Mouse (Mus musculus) testis, postnatal 10 days (tissue): ENCODE results near the gene Suz12.
"Not testable (repeated sequence)": the region's sequence is repeated elsewhere in the genome, so short reads cannot be mapped to it uniquely, and the experiment has no call there.

Source experiments
- DNase-seq: peaks from one replicate; pipeline ENCODE4 v3.0.0; 2021; ENCODE audit warnings: low spot score

Gene Suz12

DNA sequence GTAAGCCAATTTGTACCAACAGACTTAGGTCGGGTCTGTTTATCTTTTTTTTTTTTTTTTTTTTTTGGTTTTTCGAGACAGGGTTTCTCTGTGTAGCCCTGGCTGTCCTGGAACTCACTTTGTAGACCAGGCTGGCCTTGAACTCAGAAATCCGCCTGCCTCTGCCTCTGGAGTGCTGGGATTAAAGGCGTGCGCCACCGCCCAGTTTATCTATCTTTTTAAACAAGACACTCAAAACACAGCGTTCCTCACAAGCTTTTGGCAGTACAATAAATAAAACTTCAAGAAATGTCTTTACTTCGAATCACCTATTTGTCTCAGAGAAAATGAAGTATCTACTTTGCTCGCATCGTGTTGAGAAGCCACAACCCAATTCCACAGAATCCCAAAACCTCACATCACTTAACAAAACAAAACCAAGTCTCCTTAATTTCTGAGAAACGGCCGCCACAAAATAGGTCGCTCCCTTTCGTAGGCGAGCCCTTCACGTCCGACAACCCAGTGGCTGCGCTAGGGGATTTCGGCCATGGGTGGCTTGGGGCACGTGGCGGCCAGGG, 793 bp upstream of the Suz12 start:
- DNase-seq, result no peak

- peak; percentile 68 for DNase-seq
These were observed 707 bp downstream of the Suz12 start for GRCm38 (mm10) chr11:79993356-79994270.

DNA sequence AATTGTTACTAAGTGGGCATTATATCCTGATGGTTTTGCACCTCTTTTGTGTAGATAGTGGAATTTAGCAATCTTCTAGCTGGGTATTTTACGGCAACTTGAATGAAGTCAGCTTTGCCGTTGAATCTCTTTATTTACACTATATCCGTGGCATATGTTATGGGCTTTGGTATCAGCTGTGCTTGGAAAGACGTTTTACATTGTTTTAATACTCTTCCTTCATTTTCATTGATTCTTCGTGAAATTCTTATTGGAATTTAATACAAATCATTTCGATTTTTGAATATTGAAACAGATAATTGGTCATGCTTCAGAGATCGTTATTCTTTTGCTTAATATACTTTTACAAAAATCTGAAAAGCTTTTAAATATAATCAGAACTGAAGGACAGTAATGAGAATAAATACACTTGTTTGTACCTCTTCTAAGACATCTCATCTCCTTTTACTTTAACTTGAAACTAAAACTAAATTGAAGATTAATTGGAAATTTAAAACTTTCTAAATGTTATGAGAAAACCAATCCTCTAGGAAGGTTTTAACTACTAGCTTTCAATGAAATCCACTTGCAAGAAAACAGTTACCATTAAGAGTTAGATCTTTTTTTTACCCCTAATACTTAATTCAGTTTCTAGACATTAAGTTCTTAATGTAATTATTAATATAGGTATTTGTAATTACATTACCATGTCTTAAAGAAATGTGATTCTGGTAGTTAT, 1.5 kb downstream of the Suz12 start:
- DNase-seq, result no peak

GRCm38 (mm10) chr11:80016533-80016932, 23.6 kb downstream of the Suz12 start:
- DNase-seq, result not testable (repeated sequence)

DNA sequence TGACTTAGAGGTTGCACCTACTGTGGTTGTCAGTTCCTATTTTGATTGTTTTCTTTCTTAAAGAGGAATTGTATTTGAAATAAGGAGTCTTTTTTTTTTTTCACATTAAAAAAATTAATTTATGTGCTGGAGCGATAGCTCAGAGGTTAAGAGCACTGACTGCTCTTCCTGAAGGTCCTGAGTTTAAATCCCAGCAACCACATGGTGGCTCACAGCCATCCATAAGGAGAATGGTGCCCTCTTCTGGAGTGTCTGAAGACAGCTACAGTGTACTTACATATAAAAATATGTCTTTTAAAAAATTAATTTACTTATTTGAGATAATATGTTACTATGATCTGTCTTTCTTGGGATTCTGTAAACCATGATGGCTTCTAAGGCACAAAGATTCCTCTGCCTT, 26.9 kb downstream of the Suz12 start:
- no peak for DNase-seq

DNA sequence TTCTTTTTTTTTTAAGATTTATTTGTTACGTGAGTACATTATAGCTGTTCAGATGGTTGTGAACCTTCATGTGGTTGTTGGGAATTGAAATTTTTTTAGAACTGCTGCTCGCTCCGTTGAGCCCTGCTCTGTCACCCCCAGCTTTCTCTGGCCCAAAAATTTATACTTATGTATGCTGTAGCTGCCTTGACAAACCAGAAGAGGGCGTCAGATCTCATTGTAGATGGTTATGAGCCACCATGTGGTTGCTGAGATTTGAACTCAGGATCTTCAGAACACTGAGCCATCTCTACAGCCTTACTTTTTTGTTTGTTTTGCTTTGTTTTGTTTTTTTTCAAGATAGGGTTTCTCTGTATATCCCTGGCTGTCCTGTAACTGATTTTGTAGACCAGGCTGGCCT, 28.4 kb downstream of the Suz12 start:
- no peak for DNase-seq

- DNase-seq, result no peak
These were observed 44.6 kb downstream of the Suz12 start for GRCm38 (mm10) chr11:80037495-80037894.

GRCm38 (mm10) chr11:80042615-80043418, 49.9 kb downstream of the Suz12 start:
- DNase-seq, result peak; percentile 54

GRCm38 (mm10) chr11:80043419-80043817, 50.5 kb downstream of the Suz12 start:
- DNase-seq, result no peak

DNA sequence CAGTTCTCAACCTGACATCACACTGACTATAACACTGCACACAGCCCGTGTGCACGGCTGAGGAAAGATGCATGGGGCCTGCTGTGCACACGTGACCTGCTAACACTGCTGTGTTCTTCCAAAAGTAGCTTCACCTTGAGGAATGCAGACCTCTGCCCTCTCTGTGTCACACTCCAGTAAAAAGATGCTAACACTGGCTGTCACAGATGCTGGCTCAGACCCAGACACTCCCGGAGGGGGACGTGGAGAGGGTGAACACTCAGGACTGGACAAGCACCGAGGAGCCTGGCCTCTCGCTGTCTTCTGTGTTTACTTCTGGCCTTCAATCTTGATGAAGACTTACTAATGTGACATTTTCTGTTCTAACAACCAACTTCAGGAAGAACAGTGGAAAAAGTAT, 54.0 kb downstream of the Suz12 start:
- DNase-seq, result no peak

DNA sequence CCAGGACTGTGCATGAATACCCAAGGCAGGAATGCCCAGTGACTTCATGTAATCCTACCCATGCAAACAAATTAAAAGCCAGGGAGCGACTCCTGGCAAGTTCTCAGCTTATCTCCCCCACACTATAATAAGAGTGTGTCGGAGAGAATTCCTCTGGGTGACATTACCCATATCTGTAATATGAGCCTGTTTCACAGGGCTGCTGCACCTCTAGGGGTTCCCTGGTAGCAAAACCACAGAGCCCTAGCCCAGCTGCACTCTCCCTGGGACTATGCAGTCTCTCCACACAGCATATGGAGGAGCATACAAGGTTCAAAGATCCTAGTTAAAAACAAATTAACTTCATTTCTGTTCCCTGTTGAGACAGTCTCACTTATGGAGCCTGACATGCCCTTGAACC, 57.2 kb downstream of the Suz12 start:
- DNase-seq, result no peak

DNA sequence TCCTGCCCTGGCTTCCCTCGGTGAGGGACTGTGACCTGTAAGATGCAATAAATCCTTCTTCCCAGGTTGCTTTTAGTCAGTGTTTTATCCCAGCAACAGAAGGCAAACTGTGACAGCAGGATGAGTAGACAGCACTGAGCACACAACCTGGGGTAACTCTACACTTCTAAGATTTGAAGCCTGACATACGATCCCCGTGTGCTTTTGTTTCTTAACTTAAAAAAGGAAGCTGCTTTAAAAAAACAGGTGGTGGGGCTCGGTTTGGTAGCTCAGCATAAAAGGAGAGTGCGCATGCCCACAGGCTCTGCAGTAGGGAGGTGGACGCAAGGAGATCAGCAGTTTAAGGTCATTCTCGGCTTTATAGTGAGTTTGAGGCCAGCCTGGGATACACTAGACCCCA, 59.5 kb downstream of the Suz12 start:
- no peak for DNase-seq

- DNase-seq, result no peak
These were observed 60.3 kb downstream of the Suz12 start for GRCm38 (mm10) chr11:80053171-80053570.

DNA sequence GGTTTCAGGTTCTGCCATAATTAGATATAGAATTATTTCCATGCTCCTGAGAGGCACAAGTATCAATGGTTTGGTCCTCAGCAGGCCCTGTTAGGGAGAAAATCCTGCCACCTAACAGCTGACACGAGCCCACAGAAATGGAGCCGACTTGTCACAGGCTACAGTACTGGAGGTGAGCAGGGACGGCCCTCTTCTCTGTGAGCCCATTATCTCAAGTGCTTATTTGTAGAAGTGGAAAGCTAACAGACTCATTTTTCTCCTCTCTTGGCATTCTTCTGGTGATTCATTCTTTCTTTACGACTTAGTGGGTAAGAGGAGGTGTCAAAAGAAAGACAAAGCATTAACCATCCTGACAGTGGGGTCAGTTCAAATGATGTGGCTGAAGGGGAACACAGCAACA, 61.8 kb downstream of the Suz12 start:
- no peak for DNase-seq

DNA sequence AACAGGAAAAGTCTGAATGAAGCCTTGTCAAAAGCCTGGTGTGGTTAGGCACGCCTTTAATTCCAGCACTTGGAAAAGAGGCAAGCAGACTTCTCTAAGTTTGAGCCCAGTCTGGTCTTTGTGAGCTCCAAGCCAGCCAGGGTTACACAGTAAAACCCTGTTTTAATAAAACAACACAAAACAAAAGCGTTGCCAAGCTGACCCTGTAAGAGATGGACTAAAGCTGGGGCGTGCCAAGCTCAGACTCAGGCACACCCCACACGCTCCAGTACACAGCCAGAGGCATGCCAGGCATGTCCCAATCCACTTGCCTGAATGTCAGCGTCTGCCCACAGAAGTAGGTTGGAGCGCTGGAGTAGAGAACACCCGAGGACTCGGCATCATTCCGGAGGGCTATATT, 63.2 kb downstream of the Suz12 start:
- no peak for DNase-seq

DNA sequence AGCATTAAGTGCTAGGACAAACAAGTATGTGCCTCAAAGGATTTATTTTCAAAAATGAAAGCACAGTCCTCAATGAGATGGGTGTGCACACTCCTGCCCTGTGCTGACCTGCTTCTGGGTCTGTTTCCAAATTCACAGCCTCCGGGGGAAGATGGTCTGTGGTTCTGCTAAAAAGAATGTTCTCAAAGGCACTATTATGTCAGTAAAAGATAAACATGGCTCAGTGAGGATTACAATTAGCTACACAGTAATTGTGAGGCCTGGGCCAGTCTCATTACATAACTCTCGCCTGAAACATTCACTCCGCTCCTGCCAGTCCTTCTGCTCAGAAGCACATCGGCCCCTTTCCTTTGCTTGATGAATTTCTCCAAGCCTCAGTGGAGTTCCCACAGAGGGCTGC, 69.3 kb downstream of the Suz12 start:
- DNase-seq, result peak; percentile 54

DNA sequence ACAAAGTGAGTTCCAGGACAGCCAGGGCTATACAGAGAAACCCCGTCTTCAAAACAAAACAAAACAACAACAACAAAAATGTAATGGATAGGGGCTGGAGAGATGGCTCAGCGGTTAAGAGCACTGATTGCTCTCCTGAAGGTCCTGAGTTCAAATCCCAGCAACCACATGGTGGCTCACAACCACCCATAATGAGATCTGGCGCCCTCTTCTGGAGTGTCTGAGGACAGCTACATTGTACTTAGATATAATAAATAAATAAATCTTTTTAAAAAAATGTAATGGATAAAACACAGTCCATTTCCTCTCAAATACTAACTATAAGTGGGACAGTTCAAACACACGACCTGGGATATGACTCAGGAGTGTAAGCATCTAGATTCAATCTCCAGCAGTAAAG, 73.5 kb downstream of the Suz12 start:
- DNase-seq, result not testable (repeated sequence)

- no peak for DNase-seq
These were observed 74.7 kb downstream of the Suz12 start for GRCm38 (mm10) chr11:80067558-80067957.

GRCm38 (mm10) chr11:80069815-80070214, 76.9 kb downstream of the Suz12 start:
- DNase-seq, result no peak

DNA sequence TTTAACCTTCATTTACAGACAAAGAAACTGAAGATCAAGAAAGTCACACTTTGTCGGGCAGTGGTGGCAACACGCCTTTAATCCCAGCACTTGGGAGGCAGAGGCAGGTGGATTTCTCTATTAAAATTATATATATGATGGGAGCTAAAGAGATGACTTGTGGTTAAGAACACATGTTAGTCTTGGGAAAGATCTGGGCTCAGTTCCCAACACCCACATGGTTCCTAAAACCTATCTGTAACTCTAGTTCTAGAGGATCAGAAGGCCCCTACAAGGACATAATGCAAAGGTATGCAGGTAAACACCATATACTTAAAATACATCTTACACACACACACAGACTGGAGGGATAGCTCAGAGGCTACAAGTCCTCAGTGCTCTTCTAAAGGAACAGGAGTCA, 78.1 kb downstream of the Suz12 start:
- no peak for DNase-seq

GRCm38 (mm10) chr11:80072365-80072764, 79.5 kb downstream of the Suz12 start:
- DNase-seq, result no peak

GRCm38 (mm10) chr11:80075608-80076277, 82.8 kb downstream of the Suz12 start:
- DNase-seq, result no peak
